Mouse (Mus musculus) left cerebral cortex, adult 9 months (tissue): ENCODE data around the gene Mettl8.

ENCODE experiments used
- DNase-seq, 2 experiments: peaks; one replicate each; pipeline ENCODE4 v3.0.0; 2022; ENCODE audit warnings: low spot score in 2 of 2

Mettl8 gene

GRCm38 (mm10) chr2:71033014-71033413 lies 22.4 kb downstream of the Mettl8 start:
- DNase-seq, result no peak

GRCm38 (mm10) chr2:71031973-71032794 lies 23.2 kb downstream of the Mettl8 start:
- DNase-seq, result no peak

- no peak for DNase-seq
These were observed 24.7 kb downstream of the Mettl8 start for GRCm38 (mm10) chr2:71030663-71031062.

- no peak for DNase-seq
These were observed 27.8 kb downstream of the Mettl8 start for GRCm38 (mm10) chr2:71027631-71028030.

- no peak for DNase-seq
These were observed 28.6 kb downstream of the Mettl8 start for GRCm38 (mm10) chr2:71026787-71027186.

- DNase-seq, result no peak
These were observed 29.6 kb downstream of the Mettl8 start for GRCm38 (mm10) chr2:71025576-71026315.

- DNase-seq, result no peak
These were observed 31.4 kb downstream of the Mettl8 start for GRCm38 (mm10) chr2:71023986-71024385.

GRCm38 (mm10) chr2:71022991-71023390 lies 32.4 kb downstream of the Mettl8 start:
- no peak for DNase-seq

- DNase-seq, result no peak
These were observed 34.7 kb downstream of the Mettl8 start for GRCm38 (mm10) chr2:71020674-71021073.

- DNase-seq, result no peak
These were observed 35.5 kb downstream of the Mettl8 start for GRCm38 (mm10) chr2:71019704-71020375.

GRCm38 (mm10) chr2:71019277-71019676 lies 36.1 kb downstream of the Mettl8 start:
- no peak for DNase-seq

GRCm38 (mm10) chr2:71013521-71013920 lies 41.9 kb downstream of the Mettl8 start:
- no peak for DNase-seq

GRCm38 (mm10) chr2:71011816-71012215 lies 43.6 kb downstream of the Mettl8 start:
- DNase-seq, result no peak

- no peak for DNase-seq
These were observed 51.0 kb downstream of the Mettl8 start for GRCm38 (mm10) chr2:71004354-71004753.

- no peak for DNase-seq
These were observed 52.9 kb downstream of the Mettl8 start for GRCm38 (mm10) chr2:71002509-71002908.

- DNase-seq, result no peak
These were observed 56.6 kb downstream of the Mettl8 start for GRCm38 (mm10) chr2:70998771-70999170.

GRCm38 (mm10) chr2:70996438-70996837 lies 58.9 kb downstream of the Mettl8 start:
- no peak for DNase-seq

GRCm38 (mm10) chr2:70995900-70996299 lies 59.5 kb downstream of the Mettl8 start:
- no peak for DNase-seq

GRCm38 (mm10) chr2:70993740-70994139 lies 61.6 kb downstream of the Mettl8 start:
- no peak for DNase-seq

- no peak for DNase-seq
These were observed 62.7 kb downstream of the Mettl8 start for GRCm38 (mm10) chr2:70992715-70993114.

- DNase-seq, result no peak
These were observed 65.2 kb downstream of the Mettl8 start for GRCm38 (mm10) chr2:70990196-70990595.
